Mouse (Mus musculus) G1E (cell line): ENCODE results near the gene Iars2.

Experiments used
- CTCF ChIP-seq: IDR thresholded peaks from 2 replicates; pipeline ENCODE4 v1.5.1; 2012; ENCODE audit warnings: low read depth, low read length, inconsistent platforms, mixed read lengths
- GATA1 ChIP-seq: IDR thresholded peaks from 2 replicates; pipeline ENCODE4 v1.6.1; 2012; ENCODE audit warnings: borderline replicate concordance, low read length, inconsistent platforms, mixed read lengths
- GATA2 ChIP-seq: IDR thresholded peaks from 2 replicates; pipeline ENCODE4 v1.6.1; 2012; ENCODE audit warnings: low read depth, low read length, inconsistent platforms, borderline replicate concordance
- POLR2AphosphoS5 ChIP-seq: IDR thresholded peaks from 2 replicates; pipeline ENCODE4 v1.6.1; 2012; ENCODE audit warnings: low read depth, low read length, inconsistent platforms; ENCODE audit not compliant: insufficient replicate concordance
- TAL1 ChIP-seq: conservative IDR thresholded peaks from 2 replicates; pipeline ENCODE4 v1.6.1; 2012; ENCODE audit warnings: low read depth, low read length, inconsistent platforms, mixed read lengths

GRCm38 (mm10) chr1:185255336-185255735 is 73.9 kb downstream of the Iars2 start:
- TF ChIP-seq TAL1 (no peak), CTCF (no peak), GATA1 (no peak), GATA2 (no peak), POLR2AphosphoS5 (no peak)
